ENCODE assay signal across 8 mouse cellular contexts in genomic region chr5:148789147-148789566, GRCm38 (mm10).
A peak's percentile ranks its signal among the peaks of the same experiment; 100 is the strongest.
DNase-seq lines count a peak whose midpoint lies in the region; ATAC-seq and TF ChIP-seq lines count a peak whose summit lies in the region.

No protein-coding gene starts in this region.

- peaks cover 2% of the 10 kb centered on the region; the same call in 1 of the 2 replicates for H3K27me3 ChIP-seq in forebrain, embryonic 11.5 days (ENCODE audit: control insufficient read depth, insufficient read depth, low read length)
- peaks cover 10% of the 10 kb centered on the region for H3K27me3 ChIP-seq in forebrain, embryonic 10.5 days (ENCODE audit: poor library complexity, severe bottlenecking)
- H3K27me3 ChIP-seq in forebrain, embryonic 12.5 days: 0 out of 2 replicates have a peak, but pooled peaks cover 2% of the 10 kb centered on the region
- no peaks in the 10 kb centered on the region for H3K27me3 ChIP-seq in small intestine, adult 2 months (ENCODE audit: control insufficient read depth, insufficient read depth, low read length)
- H3K27me3 ChIP-seq in midbrain, embryonic 13.5 days: 0 out of 2 replicates have a peak, but pooled peaks cover 2% of the 10 kb centered on the region

- DNase-seq in forebrain, embryonic 11.5 days (ENCODE audit: low spot score): no peak
- DNase-seq in forebrain, embryonic 10.5 days (ENCODE audit: extremely low spot score, low spot score): no peak
- peak; percentile 79 to 95 for DNase-seq in kidney, postnatal 25 days
- no peak for DNase-seq in ovary, postnatal 14 days (ENCODE audit: low spot score)
- DNase-seq in thymus, postnatal 0 days (ENCODE audit: low spot score): no peak

- ATAC-seq in forebrain, embryonic 11.5 days (replicated peaks; ENCODE audit: low FRiP score): 0 out of 2 replicates have a peak, but pooled peaks have one; percentile 24
- ATAC-seq in forebrain, embryonic 12.5 days (ENCODE audit: low FRiP score): peak; percentile 42; the same call in 1 of the 2 replicates
- ATAC-seq in midbrain, embryonic 13.5 days: no peak

- H3K4me3 ChIP-seq in forebrain, embryonic 11.5 days (ENCODE audit: low read depth, low read length): no peak overlapping the region
- H3K4me3 ChIP-seq in forebrain, embryonic 10.5 days: no peak overlapping the region
- no peak overlapping the region for H3K4me3 ChIP-seq in forebrain, embryonic 12.5 days (replicated peaks)
- no peak overlapping the region for H3K4me3 ChIP-seq in small intestine, adult 2 months (ENCODE audit: low read depth, low read length)
- no peak overlapping the region for H3K4me3 ChIP-seq in midbrain, embryonic 13.5 days (replicated peaks)

- H3K4me1 ChIP-seq in forebrain, embryonic 11.5 days (replicated peaks; ENCODE audit: control insufficient read depth, insufficient read depth, low read length): no peaks in the 10 kb centered on the region; the same call in 1 of the 2 replicates
- peaks cover 26% of the 10 kb centered on the region for H3K4me1 ChIP-seq in forebrain, embryonic 10.5 days
- peaks cover 30% of the 10 kb centered on the region for H3K4me1 ChIP-seq in forebrain, embryonic 12.5 days
- H3K4me1 ChIP-seq in small intestine, adult 2 months (ENCODE audit: control insufficient read depth, insufficient read depth, insufficient read length, low read length): peaks cover 3% of the 10 kb centered on the region; the same call in 1 of the 2 replicates
- H3K4me1 ChIP-seq in midbrain, embryonic 13.5 days (replicated peaks): peaks cover 9% of the 10 kb centered on the region; the same call in 1 of the 2 replicates

- no peaks in the 10 kb centered on the region for H3K36me3 ChIP-seq in forebrain, embryonic 11.5 days (ENCODE audit: control insufficient read depth, insufficient read depth, low read length)
- no peaks in the 10 kb centered on the region for H3K36me3 ChIP-seq in forebrain, embryonic 10.5 days (replicated peaks)
- no peaks in the 10 kb centered on the region for H3K36me3 ChIP-seq in forebrain, embryonic 12.5 days (replicated peaks)
- no peaks in the 10 kb centered on the region for H3K36me3 ChIP-seq in small intestine, adult 2 months (ENCODE audit: control insufficient read depth, insufficient read depth, low read length)
- no peaks in the 10 kb centered on the region for H3K36me3 ChIP-seq in midbrain, embryonic 13.5 days

- H3K9me3 ChIP-seq in forebrain, embryonic 11.5 days (ENCODE audit: control insufficient read depth, low read length): no peaks in the 10 kb centered on the region
- no peaks in the 10 kb centered on the region for H3K9me3 ChIP-seq in forebrain, embryonic 10.5 days
- no peaks in the 10 kb centered on the region for H3K9me3 ChIP-seq in forebrain, embryonic 12.5 days
- H3K9me3 ChIP-seq in midbrain, embryonic 13.5 days: no peaks in the 10 kb centered on the region

- H3K9ac ChIP-seq in forebrain, embryonic 11.5 days (ENCODE audit: low read length): no peak overlapping the region
- no peak overlapping the region for H3K9ac ChIP-seq in forebrain, embryonic 12.5 days
- no peak overlapping the region for H3K9ac ChIP-seq in midbrain, embryonic 13.5 days (replicated peaks)

- TF ChIP-seq CTCF in small intestine, adult 2 months (IDR thresholded peaks at IDR 0.05; ENCODE audit: extremely low read depth, insufficient read length, insufficient replicate concordance, low read depth, low read length): no peak

- H3K4me2 ChIP-seq in forebrain, embryonic 11.5 days (ENCODE audit: low read depth, low read length, severe bottlenecking): no peak overlapping the region
- H3K4me2 ChIP-seq in forebrain, embryonic 12.5 days: no peak overlapping the region
- no peak overlapping the region for H3K4me2 ChIP-seq in midbrain, embryonic 13.5 days (replicated peaks)

- no peak for TF ChIP-seq POLR2A in small intestine, adult 2 months (IDR thresholded peaks at IDR 0.05; ENCODE audit: low read depth, low read length)

- no peak overlapping the region for H3K27ac ChIP-seq in forebrain, embryonic 11.5 days (ENCODE audit: low read depth, low read length)
- no peak overlapping the region for H3K27ac ChIP-seq in forebrain, embryonic 10.5 days
- peak overlapping the region; percentile 56; the same call in 1 of the 2 replicates for H3K27ac ChIP-seq in forebrain, embryonic 12.5 days
- peak overlapping the region; percentile 9; the same call in 1 of the 2 replicates for H3K27ac ChIP-seq in small intestine, adult 2 months (ENCODE audit: insufficient read depth, low read depth, low read length)
- H3K27ac ChIP-seq in midbrain, embryonic 13.5 days: no peak overlapping the region

- 53% methylated on average over 6 of the region's 6 CpGs for WGBS in forebrain, embryonic 11.5 days
- WGBS in forebrain, embryonic 10.5 days: 59% methylated on average over 6 of the region's 6 CpGs
- WGBS in forebrain, embryonic 12.5 days: 40% methylated on average over 6 of the region's 6 CpGs
- WGBS in small intestine, adult 2 months: 26% methylated on average over 6 of the region's 6 CpGs
- WGBS in midbrain, embryonic 13.5 days: 62% methylated on average over 6 of the region's 6 CpGs

Comparison
In these comparisons a context has a peak if more than half of its experiments do, and no peak if none do; other contexts are left out.
1. H3K27ac ChIP-seq: peak in forebrain, embryonic 12.5 days (single experiment) and small intestine, adult 2 months (single experiment); none in forebrain, embryonic 11.5 days (single experiment), forebrain, embryonic 10.5 days (single experiment) and midbrain, embryonic 13.5 days (single experiment).
2. DNase-seq: peak in kidney, postnatal 25 days (2 of 2); none in forebrain, embryonic 11.5 days (single experiment), forebrain, embryonic 10.5 days (single experiment), ovary, postnatal 14 days (single experiment) and thymus, postnatal 0 days (single experiment).